Mouse (Mus musculus) ES-Bruce4 (cell line): ENCODE measurements around the gene Nphp4.

Source experiments
- CTCF ChIP-seq: IDR thresholded peaks from one replicate; pipeline ENCODE4 v1.8.1; 2011; ENCODE audit warnings: low read depth, low read length
- EP300 ChIP-seq: IDR thresholded peaks from 2 replicates; pipeline ENCODE4 v1.6.1; 2011; ENCODE audit warnings: low read depth, low read length; ENCODE audit not compliant: insufficient read depth
- POLR2A ChIP-seq: IDR thresholded peaks from one replicate; pipeline ENCODE4 v1.8.1; 2011; ENCODE audit warnings: low read length; ENCODE audit not compliant: insufficient read depth

- TF ChIP-seq POLR2A (no peak), CTCF (no peak), EP300 (no peak)
Measured at GRCm38 (mm10) chr4:152478224-152478567, 1.7 kb downstream of the Nphp4 start.
